Mouse (Mus musculus) heart, postnatal 0 days (tissue): ENCODE measurements around the gene Ppp1r3e.

ENCODE experiments used
- CTCF ChIP-seq: IDR thresholded peaks from 2 replicates; pipeline ENCODE4 v1.5.1; 2016; ENCODE audit warnings: antibody characterized with exemption, control low read depth, low read depth
- EP300 ChIP-seq: IDR thresholded peaks from 2 replicates; pipeline ENCODE4 v1.6.1; 2016; ENCODE audit warnings: antibody characterized with exemption, low read depth

DNA sequence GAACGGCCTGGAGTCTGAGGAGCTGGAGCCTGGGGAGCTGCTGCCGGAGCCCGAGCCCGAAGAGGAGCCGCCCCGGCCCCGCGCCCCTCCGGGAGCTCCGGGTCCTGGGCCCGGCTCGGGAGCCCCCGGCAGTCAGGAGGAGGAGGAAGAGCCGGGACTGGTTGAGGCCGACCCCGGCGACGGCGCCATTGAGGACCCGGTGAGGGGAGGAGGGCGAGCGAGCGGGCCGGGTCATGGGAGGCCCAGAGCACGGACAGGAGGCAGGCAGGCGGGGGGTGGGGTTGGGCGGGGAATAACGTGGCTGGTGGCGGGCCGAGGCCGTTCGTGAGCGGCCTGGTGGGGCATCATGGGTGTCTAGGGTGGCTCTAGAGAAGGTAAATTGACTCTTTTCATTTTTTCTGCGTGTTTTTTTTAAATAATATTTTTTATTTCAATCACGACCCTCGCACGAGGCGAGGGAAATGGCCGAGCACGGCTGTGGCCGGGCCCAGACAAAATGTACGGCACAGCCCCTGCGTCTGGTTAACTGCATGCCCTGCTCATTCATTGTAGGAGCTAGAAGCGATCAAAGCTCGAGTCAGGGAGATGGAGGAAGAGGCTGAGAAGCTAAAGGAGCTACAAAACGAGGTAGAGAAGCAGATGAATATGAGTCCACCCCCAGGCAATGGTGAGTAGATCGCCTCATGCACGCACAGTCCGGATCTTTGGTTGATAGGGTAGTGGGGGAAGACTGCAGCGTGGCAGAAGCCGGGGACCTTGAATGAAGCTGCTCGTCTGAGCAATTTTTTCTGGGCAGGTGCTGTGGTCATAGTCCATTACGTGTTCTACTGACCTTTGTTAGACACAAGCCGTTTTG lies 17.2 kb upstream of the Ppp1r3e start:
- TF ChIP-seq CTCF, result no peak
- TF ChIP-seq EP300, result no peak
